Mouse (Mus musculus): ENCODE data around the gene Wfdc3.

The Wfdc3 gene

GRCm38 (mm10) chr2:164776130-164776529, 30.4 kb upstream of the Wfdc3 start:
- no peak for DNase-seq (ENCODE audit: low read depth, low spot score)

- DNase-seq (ENCODE audit: low read depth, low spot score): no peak
These were observed 28.2 kb upstream of the Wfdc3 start for GRCm38 (mm10) chr2:164773989-164774364.

GRCm38 (mm10) chr2:164773229-164773988, 27.7 kb upstream of the Wfdc3 start:
- no peak for DNase-seq (ENCODE audit: low read depth, low spot score)

DNA sequence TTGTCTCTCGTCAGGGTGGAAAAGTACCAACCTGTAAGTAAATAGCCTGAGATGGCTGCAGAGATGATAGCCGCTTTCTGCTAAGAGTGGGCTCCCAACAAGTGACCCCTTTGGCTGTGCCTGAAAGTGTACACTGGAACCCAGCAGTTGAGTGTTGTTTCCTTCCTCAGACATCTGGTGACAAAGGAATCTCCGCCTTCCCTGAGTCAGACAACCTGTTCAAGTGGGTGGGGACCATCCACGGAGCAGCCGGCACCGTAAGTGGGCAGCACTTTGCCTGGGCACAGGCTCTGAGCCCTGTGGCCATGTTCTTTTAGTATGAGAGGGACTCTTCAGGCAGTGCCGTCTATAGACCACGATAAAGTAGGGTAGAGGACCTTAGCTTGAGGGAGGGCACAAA, 25.4 kb upstream of the Wfdc3 start:
- DNase-seq (ENCODE audit: low read depth, low spot score): no peak

GRCm38 (mm10) chr2:164770279-164770678, 24.5 kb upstream of the Wfdc3 start:
- DNase-seq (ENCODE audit: low read depth, low spot score): no peak

- DNase-seq (ENCODE audit: low read depth, low spot score): peak; percentile 97
These were observed 23.7 kb upstream of the Wfdc3 start, which contains the start of gene Ube2c for GRCm38 (mm10) chr2:164769258-164770037. Ube2c (plus strand) TSS chr2:164769898.

- DNase-seq (ENCODE audit: low read depth, low spot score): no peak
These were observed 22.2 kb upstream of the Wfdc3 start for GRCm38 (mm10) chr2:164767812-164768540.

DNA sequence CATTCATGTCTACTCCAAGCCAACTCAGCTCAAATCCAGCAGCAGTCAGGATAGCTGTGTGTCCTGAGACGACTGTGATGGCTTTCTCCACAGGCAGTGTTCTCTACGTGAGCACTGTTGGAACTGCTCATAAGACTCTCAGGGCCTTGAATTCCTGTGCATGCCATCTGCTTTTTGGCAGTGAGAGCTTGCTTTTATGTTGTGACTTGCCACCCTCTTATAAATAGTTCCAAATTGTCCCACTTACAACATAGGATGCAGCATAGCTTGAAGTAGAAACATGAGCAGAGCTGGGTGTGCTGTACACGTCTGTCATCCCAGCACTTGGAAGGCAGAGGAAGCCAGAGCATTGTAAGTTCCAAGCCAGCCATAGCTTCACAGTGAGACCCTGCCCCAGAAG, 20.1 kb upstream of the Wfdc3 start:
- no peak for DNase-seq (ENCODE audit: low read depth, low spot score)

- DNase-seq (ENCODE audit: low read depth, low spot score): no peak
These were observed 16.9 kb upstream of the Wfdc3 start for GRCm38 (mm10) chr2:164762593-164762992.

DNA sequence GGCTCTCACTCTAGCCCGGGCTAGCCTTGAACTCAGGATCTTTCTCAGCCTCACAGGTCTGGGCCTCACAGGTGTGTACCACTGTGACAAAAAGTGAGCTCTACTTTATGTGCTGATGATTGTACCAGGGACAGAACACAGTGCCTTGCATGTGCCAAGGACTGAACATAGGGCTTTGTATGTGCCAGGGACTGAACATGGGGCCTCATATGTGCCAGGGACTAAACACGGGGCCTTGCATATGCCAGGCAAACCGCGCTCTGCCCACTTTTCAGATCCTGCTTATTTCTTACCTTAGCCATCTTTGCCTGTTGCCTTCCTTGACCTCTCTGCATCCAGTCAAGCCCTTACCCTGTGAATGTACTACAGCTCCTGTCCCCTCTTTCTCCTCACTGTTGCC, 16.2 kb upstream of the Wfdc3 start:
- DNase-seq (ENCODE audit: low read depth, low spot score): no peak

- no peak for DNase-seq (ENCODE audit: low read depth, low spot score)
These were observed 15.8 kb upstream of the Wfdc3 start for GRCm38 (mm10) chr2:164761502-164761901.

DNA sequence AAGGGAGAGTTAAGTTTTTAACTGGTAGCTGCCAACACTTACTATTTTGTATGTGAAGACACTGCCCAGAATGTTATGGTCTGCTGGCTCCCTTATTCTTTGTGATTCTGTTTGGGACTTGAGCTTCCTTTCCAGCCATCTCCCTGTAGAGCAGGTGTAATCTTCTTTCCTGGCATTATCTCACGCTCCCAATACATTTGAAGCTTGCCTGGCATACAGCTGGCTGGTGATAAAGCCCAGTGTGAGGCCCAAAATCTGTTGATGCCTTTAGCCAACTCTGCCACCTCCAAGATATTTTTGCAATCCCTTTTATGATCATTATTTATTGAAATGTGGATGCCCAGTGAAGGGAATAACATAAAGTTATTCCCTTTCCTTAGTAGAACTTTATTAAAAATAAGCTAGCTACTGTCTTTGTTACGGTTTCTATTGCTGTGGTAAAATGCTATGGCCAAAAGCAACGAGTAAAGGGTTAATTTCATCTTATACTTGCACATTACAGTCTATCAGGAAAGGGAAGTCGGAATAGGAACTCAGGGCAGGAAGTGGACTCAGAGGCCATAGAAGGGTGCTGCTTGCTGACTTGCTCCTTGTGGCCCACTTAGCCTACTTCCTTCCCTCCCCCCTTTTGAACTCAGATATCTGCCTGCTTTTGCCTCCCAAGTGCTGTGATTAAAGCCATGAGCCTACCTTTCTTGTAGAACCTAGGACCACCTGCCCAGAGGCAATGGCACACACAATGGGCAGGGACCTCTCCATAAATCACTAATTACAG, 14.5 kb upstream of the Wfdc3 start:
- DNase-seq (ENCODE audit: low read depth, low spot score): no peak

- DNase-seq (ENCODE audit: low read depth, low spot score): no peak
These were observed 13.0 kb upstream of the Wfdc3 start for GRCm38 (mm10) chr2:164758692-164759091.

DNA sequence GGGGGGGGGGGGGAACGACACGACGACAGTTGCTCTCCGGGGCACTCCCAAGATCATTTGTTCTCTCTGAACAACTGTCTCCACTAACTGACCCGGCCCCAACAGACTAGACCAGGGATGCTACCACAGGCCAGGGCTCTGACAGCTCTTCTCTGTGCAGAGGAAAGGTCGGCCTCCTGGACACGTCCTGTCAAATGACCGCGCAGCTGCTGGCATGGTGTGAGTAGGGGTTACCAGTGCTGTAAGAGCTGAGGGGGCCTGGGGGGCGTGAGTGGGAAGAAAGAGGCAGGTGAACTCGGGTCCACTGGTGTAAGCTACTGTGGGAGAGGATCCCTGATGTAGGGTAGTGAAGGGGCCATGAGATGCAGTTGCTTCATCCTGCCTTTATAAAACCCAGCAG, 12.1 kb upstream of the Wfdc3 start:
- no peak for DNase-seq (ENCODE audit: low read depth, low spot score)

DNA sequence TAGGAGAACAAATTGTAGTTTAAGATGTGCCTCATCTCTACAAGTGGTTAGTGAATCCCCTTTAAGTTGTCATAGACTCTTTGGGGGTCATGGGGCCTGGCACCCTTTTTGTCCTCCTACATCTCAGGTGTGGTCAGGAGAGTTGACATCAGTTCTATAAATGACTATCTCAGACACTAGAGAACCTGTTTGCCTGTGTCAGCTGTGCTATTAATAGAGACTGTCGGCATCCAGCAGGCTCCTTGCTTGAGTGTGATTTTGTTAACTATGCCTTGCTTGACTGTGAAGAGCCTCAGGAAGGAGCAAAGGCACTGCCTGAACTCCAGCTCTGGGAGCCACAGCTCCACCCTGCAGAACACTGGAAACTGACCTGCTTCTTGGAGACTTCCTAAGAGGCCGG, 9.1 kb upstream of the Wfdc3 start:
- DNase-seq (ENCODE audit: low read depth, low spot score): no peak

- no peak for DNase-seq (ENCODE audit: low read depth, low spot score)
These were observed 8.4 kb upstream of the Wfdc3 start for GRCm38 (mm10) chr2:164754105-164754504.

DNA sequence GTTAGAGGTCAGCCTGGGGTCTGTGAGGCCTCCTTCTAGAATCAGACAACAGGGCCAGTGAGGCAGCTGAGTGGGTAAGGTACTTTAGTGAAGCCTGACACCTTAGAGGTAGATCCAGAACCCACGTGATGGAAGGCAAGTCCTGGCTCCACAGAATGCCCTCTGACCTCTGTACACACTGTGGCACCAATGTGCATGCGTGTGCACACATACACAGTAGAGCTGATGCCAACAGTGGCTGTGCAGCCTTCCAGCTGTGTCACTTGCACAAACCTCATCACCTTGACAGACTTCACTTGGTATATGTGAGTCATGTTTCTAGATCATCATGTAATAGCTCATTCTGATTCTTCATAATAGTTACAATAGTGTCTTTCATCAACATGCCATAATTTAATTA, 6.7 kb upstream of the Wfdc3 start:
- no peak for DNase-seq (ENCODE audit: low read depth, low spot score)

DNA sequence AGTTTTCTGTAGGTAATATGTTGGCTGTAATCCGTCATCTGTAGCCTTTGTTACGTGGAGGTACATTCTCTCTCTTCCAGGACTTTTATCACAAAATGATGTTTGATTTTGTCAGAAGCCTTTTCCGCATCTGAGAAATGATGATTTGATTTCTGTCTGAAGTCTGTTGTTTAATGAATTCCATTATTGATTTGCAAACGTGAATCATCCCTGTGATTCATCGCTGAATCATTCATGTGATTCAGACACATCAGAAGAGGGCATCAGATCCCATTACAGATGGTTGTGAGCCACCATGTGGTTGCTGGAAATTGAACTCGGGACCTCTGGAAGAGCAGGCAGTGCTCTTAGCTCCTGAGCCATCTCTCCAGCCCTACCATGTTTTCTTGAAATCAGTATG, 3.3 kb upstream of the Wfdc3 start:
- no peak for DNase-seq (ENCODE audit: low read depth, low spot score)

DNA sequence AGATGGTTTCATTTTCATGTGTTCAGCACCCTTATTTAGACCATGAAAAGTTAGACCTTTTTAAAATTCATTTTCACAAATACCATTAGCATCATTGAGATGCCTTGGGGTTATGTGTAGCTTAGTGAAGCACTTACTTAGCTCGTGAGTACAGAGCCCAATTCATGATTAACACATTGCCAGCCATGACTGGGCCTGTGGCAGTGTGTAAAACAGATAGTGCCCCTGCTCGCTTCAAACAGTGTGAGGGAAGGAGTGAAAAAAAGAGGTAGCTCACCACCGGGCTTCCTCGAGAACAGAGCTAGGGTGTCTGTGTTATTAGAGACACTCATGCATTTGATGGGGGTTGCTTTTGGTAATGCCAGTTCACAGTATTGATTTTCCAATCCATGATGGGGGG, 2.5 kb upstream of the Wfdc3 start:
- no peak for DNase-seq (ENCODE audit: low read depth, low spot score)

DNA sequence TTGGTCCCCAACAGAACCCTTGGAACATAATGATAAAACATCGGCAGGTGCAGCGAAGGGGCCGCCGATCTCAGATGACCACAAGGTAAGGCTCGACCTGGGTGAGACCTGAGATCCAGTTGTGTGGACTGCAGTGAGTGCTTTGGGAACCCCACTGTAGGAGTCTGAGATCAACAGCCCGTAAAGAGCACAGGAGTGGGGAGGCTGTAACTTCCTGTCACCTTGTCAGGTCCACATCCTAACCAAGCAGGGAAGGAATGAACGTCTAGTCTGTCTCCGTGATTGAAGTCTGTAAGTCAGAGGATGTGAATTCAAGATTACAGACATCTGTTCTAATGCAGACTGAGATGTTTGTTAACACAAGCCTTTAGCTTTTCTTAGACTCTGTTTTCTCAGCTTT, 962 bp upstream of the Wfdc3 start:
- no peak for DNase-seq (ENCODE audit: low read depth, low spot score)

DNA sequence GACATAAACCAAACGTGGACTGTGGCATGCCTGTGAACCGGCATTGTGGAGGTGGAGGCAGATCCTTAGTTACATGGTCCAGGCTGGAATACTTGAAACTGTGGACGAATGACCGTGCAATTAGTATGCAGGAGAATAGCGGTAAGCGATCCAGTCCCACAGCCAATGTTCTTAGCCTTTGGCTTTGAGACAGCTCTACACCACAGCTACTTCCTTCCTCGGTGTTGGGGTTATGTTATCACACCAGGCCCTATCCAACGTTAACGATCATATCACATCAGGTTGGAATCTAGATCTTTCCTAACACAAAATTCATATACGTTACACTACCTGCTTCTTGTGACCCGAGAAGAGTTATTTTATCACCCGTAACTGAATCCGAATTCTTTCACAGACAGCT, 744 bp downstream of the Wfdc3 start:
- no peak for DNase-seq (ENCODE audit: low read depth, low spot score)

- no peak for DNase-seq (ENCODE audit: low read depth, low spot score)
These were observed 5.9 kb downstream of the Wfdc3 start for GRCm38 (mm10) chr2:164739876-164740275.
